Mouse (Mus musculus) spleen, adult 12 weeks (tissue): Measurements from ENCODE around the gene Zmiz2.
"Not testable (repeated sequence)": the region's sequence is repeated elsewhere in the genome, so short reads cannot be mapped to it uniquely, and the experiment has no call there.

Source experiments
- DNase-seq: peaks from one replicate; pipeline ENCODE4 v3.0.0; 2022; ENCODE audit warnings: low spot score

Gene Zmiz2

DNA sequence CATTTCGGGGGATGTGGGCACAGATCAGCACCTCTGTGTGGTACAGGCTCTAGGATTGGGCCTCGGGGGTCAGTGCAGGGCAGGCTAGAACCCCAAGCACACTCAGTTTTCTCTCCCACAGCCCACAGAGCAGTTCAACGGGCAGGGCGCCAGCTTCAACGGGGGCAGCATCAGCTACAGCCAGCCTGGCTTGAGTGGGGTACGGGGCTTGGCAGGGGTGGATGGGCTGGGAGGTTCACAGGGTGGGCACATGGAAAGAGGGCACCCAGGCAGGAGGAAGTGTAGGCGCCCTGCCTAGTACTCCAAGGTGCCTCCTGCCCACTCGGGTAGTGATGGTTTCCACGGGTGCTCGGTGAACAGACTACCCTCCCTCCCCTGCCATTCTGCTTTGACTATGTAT is 9.3 kb downstream of the Zmiz2 start:
- DNase-seq: no peak

DNA sequence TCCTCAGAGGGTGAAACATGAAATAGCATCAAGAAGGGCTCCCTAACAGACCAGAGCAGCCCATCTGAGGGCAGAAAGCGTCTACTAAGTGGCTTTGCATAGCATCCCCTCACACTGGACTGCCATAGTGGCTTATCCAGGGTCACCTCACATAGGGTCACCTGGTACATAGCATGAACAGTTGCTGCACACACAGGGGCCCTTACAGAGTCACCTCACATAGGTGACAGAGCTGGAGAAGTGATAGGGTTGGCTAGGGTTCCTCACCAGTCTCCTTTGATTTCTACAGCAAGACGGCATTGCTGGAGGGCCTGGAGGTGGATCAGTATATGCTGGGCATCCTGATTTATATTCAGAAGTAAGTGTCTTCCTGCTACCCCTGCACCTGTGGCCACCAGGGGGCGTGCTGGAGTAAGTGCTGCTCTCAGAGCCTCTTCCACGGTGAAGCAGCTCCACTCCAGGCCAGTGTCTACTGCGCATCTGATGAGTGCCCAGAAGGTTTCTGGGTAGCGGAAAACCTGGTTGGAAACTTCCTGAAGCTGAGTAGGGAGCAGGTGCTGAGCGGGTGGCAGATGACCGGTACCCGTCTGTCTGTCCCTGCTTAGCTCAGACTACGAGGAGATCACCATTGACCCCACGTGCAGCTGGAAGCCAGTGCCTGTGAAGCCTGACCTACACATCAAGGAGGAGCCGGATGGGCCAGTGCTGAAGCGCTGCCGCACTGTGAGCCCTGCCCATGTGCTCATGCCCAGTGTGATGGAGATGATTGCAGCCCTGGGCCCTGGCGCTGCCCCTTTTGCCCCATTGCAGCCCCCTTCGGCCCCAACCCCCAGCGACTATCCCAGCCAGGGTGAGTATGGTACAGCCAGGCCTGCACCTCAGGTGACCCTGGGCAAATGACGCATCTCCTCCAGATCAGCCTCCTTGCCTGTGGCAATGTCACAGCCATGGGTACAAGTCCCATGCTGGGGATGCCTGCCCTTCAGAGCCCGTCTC is 13.9 kb downstream of the Zmiz2 start:
- peak; percentile 67 for DNase-seq

DNA sequence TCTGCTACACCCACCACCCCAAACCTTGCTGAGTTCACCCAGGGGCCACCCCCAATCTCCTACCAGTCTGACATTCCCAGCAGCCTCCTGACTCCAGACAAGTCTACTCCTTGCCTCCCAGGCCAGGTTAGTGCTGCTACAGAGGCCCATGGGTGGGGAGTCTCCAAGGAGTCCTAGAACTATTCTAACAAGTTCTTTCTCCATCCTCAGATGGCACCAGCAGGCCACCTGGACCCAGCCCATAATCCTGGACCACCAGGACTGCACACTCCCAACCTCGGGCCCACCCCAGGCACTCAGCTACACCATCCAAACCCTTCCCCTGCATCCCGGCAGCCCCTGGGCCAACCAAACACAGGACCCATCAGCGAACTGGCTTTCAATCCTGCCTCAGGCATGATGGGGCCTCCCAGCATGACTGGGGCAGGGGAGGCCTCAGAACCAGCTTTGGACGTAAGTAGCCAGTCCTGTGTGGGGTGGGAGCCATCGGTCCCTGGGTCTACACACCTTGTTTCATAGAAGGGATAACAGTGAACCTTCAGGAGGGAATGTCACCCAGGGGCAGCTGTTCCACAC is 15.0 kb downstream of the Zmiz2 start:
- no peak for DNase-seq

DNA sequence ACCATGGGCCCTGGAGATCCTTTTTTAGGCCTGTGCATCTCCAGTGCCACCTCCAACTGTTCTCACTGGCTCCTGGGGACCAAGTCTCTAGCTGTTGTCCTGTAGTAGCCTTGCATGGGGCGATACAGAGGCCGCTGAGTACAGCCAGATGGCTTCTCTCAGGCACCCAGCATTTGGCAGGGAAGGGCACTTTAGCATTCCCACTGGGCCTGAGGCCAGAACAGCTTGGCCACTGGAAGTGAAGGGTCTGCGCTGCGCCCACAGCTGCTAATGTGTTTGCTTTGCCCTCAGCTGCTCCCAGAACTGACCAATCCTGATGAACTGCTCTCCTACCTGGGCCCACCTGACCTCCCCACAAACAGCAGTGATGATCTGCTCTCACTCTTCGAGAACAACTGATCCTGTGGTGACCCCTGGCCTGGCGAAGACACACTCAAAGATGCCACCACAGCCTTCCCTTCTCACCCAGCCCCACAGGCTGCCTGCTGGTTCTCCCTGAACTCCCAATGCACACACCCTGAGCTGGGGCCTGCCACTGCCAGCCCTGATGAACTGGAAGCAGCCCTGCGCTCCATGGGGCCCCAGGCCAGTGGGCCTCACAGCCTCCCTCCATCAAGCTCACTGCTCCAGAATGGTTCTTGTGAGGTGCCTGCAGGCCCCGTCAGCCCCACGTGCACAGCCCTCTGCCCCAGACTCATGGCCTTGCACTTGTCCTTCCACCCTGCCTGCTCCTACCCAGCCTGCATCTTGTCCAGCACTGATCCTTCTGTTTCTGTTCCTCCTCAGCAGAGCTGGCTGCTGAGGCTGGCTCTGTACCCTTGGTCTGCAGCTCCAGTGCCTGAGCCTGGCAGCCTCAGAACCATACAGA is 16.1 kb downstream of the Zmiz2 start:
- no peak for DNase-seq

DNA sequence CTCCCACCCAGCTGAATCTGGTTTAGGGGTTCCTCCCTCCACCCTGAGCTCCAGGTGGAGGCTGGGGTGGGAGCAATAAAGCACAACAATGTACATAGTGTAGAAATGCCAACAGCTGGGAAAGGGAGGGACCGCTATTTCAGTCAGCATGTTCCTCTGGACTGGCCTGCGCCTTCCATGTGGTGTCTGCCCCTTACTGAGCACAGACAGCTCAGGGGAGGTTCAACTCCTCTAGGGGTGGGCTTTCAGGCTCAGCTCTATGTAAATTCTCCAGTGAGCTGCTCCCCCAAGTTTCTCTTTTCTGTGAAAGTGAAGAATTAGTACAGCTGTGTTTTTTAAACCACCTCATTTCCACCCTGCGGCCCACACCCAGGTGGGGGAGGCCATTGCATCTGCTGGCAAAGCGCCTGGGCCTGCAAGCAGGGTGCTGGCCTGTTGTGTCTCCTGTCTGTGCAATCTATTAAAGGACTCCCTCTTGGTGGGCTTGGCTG is 16.8 kb downstream of the Zmiz2 start:
- DNase-seq: no peak

DNA sequence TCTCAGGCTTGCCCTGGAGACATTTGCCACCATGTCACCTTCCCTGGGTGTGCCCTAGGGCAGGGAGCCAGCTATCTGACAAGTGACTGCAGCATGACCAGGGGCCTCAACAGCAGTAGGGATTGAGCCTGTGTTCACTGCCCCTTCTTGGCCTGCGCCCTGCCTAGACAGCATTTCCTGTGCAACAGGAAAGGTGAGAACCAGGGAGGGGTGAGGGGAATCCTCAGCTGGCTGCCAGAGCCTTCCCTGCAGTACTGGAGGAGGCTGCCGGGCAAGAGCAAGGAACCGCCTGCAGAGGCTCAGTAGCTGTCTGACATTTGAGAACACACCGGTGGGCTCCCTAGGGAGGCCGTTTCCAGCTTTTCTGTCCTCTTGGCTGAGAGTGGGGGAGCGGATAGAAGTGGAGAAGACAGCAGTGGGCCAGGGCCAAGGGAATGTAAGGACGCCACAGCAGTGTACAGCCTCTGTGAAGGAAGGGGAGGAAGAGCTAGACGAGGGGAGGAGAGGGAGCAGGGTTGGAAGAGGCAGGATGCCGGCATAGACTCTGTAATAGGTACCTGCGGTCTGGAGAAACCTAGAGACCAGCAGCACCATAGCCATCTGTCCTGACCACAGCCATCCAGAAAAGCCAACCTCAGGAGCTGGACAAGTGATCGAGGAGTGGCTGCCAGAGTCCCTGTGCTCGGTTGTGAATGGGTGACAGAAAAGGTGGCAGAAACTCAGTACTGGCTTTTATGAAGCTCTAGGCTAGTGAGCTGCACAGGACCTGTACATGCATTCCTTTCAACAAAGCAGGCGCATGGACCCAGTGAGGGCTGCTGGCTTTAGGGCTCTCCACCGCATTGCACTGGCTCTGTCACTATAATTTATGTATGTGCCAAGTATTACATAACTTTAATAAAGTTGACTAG is 17.6 kb downstream of the Zmiz2 start:
- DNase-seq: no peak

DNA sequence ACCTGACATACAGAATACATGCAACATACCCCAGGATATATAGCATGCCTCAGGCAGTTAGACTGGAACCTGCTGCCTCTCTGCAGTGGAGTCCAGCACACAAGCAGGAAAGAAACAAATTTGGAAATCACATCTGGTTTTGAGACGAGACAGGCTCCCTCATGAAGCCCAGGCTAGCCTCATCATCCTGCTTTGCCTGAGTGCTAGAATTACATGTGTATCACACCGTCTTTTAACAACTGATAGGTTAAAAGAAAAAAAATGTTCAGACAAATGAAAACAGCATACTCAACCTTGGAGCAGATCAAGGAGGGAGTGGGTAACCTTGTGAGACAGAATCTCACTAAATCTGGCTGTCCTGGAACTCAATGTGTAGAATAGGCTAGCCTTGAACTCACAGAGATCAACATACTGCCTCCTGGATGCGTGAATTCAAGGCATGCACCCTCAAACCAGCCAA is 18.3 kb downstream of the Zmiz2 start:
- DNase-seq: no peak

DNA sequence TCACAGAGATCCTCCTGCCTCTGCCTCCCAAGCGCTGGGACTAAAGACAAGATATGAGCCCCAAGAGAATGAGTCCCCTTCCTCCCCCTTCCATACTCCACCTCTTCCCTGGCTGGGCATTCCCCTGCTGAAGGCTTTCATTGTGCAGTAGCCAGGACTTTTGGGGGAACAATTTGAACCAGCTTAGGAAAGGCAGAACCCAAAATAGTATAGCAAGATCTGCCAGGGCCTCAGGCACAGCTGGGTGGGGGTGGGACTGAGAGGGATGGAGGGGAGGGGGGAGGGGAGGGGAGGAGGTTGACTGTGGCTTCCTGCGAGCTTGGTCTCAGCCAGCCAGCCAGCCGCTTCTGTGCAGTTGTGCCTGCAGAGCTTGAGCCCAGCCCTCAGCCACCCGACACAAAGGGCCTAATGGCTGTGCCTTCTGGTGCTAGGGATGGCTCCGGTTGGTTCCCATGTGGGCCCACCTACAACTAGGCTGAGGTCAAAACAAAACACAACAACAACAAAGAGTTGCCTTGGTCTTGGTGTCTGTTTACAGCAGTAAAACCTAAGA is 21.3 kb downstream of the Zmiz2 start:
- no peak for DNase-seq

DNA sequence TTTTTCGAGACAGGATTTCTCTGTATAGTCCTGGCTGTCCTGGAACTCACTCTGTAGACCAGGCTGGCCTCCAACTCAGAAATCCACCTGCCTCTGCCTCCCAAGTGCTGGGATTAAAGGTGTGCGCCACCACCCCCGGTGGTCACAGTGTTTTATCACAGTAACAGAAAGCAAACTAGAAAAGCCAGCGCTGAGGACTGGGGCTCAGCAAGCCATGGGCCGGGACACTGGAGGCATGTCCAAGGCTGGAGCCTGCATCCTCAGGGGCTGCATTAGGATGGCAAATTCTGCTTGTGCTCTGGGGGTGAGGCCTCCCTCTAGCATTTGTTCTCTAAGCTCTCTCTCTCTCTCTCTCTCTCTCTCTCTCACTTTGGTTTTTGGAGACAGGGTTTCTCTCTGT is 21.9 kb downstream of the Zmiz2 start:
- DNase-seq: not testable (repeated sequence)

DNA sequence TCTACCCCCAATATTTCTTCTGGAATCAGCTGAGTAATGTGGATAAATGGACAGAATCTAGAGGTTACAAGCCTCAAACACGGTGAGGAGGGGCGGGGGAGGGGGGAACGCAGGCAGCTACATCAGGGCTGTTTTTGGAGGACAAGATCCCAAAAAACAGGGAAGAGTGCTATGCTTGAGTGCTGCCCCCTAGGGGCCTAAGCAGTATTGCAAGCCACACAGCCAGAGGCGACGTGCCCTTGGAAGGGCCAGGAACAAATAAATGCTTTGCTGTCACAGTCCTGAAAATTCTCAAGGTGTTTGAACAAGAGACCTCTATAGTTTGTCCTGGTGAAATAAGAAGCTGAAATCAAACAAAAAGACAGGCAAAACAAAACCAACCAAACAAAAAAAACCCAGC is 22.8 kb downstream of the Zmiz2 start:
- DNase-seq: peak; percentile 35

DNA sequence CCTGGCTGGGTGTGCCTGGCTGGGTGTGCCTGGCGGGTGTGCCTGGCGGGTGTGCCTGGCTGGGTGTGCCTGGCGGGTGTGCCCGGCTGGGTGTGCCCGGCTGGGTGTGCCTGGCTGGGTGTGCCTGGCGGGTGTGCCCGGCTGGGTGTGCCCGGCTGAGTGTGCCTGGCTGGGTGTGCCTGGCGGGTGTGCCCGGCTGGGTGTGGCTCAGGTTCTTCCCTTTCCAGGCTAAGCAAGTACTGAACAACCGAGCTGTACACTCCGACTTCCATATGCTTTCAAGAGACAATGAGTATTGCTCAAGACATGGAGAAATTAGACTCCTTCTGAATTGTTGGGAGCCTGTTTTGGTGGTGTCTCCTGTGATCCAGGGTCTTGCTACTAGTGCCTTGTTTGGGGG is 24.4 kb downstream of the Zmiz2 start:
- no peak for DNase-seq

DNA sequence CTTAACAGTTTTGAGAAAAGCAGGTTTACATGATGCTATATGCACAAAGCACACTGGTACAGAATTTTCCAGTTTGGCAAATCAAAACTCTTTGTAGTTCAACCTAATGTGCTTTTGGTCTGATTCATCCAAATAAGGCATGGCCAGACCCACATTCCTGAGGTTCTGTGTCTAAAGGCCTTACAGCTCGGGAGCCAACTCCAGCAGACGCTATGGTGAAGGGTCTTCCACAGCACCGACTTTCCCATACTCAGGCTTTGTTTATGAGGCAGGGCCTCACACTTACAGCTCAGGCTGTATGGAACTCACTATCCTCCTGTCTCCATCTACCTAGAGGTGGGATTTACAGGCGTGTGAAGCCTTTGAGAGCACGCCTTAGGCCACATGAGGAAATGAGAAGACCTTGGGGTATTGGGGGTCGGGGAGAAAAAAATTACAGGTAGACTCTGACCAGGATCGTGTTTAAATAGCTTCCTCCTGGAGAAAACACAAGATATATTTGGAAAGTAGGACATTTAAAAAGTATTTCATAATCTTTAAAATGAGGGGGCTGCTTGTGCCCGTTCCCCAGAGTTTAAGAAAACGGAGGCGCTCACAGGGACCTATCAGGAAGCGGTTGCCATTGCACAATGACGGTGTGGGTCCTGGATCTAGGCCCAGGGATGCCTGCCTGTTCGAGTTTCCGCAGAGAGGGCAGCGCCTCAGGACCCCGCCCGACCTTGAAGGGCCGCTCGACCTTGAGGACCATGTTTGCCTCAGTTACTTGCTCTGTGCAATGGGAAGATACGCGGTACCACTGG is 26.1 kb downstream of the Zmiz2 start, which contains the start of gene Ppia:
Gene Ppia (plus strand): TSS at position 693 of the 800 bp plus-strand sequence.
- DNase-seq: no peak

DNA sequence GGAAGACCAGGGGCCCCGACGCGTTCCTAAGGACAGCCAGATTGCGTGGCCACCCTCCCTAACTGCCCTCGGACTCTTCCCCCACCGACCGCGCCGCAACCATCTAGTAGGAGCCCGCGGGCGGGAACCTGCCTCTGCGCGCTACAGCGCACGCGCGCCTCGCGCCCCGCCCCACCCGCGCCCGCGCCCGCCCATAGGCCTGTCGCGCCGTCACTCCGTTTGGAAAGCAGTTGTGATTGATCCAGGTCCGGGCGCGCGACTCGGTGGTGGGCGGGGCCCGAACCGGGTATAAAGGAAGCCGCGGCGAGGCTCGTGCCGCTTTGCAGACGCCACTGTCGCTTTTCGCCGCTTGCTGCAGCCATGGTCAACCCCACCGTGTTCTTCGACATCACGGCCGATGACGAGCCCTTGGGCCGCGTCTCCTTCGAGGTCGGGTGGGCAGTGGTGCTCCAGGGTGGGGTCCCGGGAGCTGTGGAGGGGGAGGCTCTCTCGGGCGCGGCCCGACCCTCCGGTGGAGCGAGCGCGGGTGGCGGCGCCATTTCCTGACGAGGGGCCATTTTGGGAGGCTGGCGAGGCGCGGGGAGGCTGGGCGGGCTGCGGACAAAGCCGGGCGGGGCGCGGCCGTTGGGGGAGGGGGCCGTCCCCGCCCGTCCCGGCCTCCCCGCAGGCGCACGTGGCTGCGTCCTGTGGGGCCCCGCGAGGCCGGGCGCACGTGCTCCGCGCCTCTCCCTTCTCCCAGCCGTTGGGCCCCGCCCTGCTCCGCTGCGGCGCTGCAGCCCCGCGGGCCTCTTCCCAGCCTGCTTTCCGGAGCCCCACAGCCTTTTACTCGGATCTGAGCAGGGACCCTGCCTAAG is 26.9 kb downstream of the Zmiz2 start:
- peak; percentile 98 for DNase-seq

DNA sequence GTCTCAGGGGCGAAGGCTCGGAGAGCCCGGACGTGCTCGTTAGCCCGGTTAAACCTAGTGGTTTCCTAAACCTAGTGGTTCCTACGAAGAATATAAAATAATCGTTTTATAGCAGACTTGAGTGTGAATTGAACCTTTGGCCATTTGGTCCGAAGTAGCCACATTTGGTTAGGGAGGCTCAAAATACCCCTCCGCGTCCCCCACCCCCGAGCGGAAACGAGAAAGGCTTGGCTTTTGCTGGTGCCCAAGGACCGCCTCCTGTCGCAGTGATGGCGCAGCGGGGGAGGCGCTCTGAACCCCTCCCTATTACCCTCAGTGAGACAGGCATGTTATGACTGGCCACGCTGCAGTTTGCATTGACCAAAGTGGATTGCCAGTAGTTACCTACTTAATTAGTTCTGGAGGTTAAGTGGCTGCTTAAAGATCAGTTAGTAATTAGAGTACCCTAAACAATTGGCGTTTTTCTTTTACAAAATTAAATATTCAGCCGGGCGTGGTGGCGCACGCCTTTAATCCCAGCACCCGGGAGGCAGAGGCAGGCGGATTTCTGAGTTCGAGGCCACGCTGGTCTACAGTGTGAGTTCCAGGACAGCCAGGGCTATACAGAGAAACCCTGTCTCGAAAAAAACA is 27.6 kb downstream of the Zmiz2 start:
- DNase-seq: peak; percentile 64

DNA sequence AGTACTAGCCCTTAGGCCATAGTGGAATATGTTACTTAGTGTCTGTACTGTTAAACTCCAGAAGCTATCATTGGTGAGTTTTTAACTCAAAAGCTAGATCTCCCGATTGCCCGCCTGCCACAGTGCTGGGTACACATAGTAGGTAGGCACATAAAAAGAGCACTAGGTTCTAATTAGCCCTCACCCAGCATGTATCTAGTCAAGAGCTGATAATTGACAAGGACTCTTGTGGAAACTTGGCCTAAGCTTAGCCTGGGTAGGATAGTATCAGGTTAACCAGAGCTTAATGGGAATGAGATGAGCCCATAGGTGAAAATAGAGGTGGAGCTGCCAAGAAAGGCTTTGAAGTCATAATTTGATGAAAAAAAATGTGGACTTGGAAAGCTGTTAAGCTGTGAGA is 28.2 kb downstream of the Zmiz2 start:
- DNase-seq: no peak

DNA sequence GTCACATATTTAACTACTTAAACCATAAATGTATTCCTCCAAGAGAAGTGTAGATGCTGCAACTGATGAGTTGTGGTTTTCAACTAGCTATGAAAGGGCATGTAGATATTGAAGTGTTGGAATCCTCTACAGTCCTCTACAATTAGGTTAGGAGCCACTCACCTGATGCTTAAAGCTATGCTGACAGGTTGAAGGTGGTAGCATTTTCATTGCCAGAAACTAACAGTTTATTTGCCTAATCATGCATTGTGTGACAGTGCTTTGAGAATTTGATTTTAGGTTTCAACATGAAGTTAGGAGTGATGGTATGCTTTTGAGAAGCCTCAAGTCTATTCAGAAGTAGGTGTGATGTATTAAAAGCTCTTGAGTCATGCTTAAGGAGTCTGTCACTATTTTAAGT is 28.6 kb downstream of the Zmiz2 start:
- no peak for DNase-seq

DNA sequence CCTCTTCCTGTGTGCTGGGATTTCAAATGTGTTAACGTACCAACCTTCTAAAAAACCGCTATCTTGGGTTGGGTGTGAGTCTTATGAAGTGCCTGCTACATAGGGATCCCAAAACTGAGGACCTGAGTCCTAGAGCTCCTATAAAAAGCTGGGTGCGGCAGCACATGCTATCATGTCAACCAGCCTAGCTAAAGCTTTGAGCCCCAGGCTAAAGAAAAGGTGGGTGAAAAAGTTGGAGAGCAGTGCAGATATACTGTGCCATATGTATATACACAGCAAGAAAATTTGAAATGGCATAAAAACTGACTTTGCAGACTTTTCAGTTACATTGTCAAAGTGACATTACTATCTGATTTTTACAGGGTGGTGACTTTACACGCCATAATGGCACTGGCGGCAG is 29.9 kb downstream of the Zmiz2 start:
- no peak for DNase-seq

DNA sequence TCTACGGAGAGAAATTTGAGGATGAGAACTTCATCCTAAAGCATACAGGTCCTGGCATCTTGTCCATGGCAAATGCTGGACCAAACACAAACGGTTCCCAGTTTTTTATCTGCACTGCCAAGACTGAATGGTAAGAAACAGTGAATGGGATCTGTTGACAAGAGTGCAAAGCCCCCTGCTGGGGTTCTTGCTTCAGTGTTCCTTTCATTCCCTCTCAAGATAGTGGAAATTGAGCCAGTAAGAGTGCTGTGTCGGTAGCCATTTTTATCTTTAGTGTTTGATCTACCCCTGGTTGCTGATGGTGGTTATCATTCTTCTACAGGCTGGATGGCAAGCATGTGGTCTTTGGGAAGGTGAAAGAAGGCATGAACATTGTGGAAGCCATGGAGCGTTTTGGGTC is 30.3 kb downstream of the Zmiz2 start:
- not testable (repeated sequence) for DNase-seq
